Mouse (Mus musculus): ENCODE measurements at regions not wholly inside any gene's neighbourhood (a gene's known extent, or its start where the extent isn't known, plus 50 kb on each side); places are given as distances from the start of the nearest gene placed in this dataset.

GRCm38 (mm10) chr8:103501328-103501727, 600.1 kb upstream of the Cdh5 start:
- Histone ChIP-seq H3K9me3 (replicated peaks) (no peaks in the 10 kb centered on the region), H3K27me3 (replicated peaks) (no peaks in the 10 kb centered on the region), H3K4me2 (no peak overlapping the region), H3K9ac (no peak overlapping the region), H3K36me3 (no peaks in the 10 kb centered on the region), H3K4me1 (no peaks in the 10 kb centered on the region), H3K27ac (no peak overlapping the region), H3K4me3 (no peak overlapping the region)
- no peak for ATAC-seq
- WGBS (ENCODE audit: insufficient replicate concordance) = 50% methylated on average over 2 of the region's 2 CpGs

- Histone ChIP-seq H3K27me3 (replicated peaks) (no peaks in the 10 kb centered on the region), H3K36me3 (no peaks in the 10 kb centered on the region), H3K4me3 (no peak overlapping the region), H3K9me3 (replicated peaks) (no peaks in the 10 kb centered on the region), H3K4me1 (no peaks in the 10 kb centered on the region), H3K9ac (no peak overlapping the region), H3K27ac (no peak overlapping the region), H3K4me2 (no peak overlapping the region)
- WGBS (ENCODE audit: insufficient replicate concordance) = 78% methylated on average over 9 of the region's 9 CpGs
- ATAC-seq = no peak
Measured at GRCm38 (mm10) chr8:103502991-103503767, 598.2 kb upstream of the Cdh5 start.

GRCm38 (mm10) chr8:103506334-103506733, 595.1 kb upstream of the Cdh5 start:
- Histone ChIP-seq H3K27me3 (replicated peaks) (no peaks in the 10 kb centered on the region), H3K4me1 (no peaks in the 10 kb centered on the region), H3K9ac (no peak overlapping the region), H3K9me3 (replicated peaks) (no peaks in the 10 kb centered on the region), H3K36me3 (no peaks in the 10 kb centered on the region), H3K4me2 (no peak overlapping the region), H3K4me3 (no peak overlapping the region), H3K27ac (no peak overlapping the region)
- WGBS (ENCODE audit: insufficient replicate concordance) = 52% methylated on average over 6 of the region's 6 CpGs
- ATAC-seq = no peak

- Histone ChIP-seq H3K9me3 (replicated peaks) (no peaks in the 10 kb centered on the region), H3K4me1 (no peaks in the 10 kb centered on the region), H3K4me3 (no peak overlapping the region), H3K27ac (no peak overlapping the region), H3K9ac (no peak overlapping the region), H3K36me3 (no peaks in the 10 kb centered on the region), H3K4me2 (no peak overlapping the region), H3K27me3 (replicated peaks) (no peaks in the 10 kb centered on the region)
- ATAC-seq = no peak
- 68% methylated on average over 5 of the region's 5 CpGs for WGBS (ENCODE audit: insufficient replicate concordance)
Measured at GRCm38 (mm10) chr8:103507068-103507467, 594.4 kb upstream of the Cdh5 start.

GRCm38 (mm10) chr8:103520141-103520866, 581.1 kb upstream of the Cdh5 start:
- WGBS (ENCODE audit: insufficient replicate concordance) = 50% methylated on average over 4 of the region's 4 CpGs
- Histone ChIP-seq H3K4me3 (no peak overlapping the region), H3K27ac (no peak overlapping the region), H3K4me2 (no peak overlapping the region), H3K9ac (no peak overlapping the region), H3K27me3 (replicated peaks) (no peaks in the 10 kb centered on the region), H3K36me3 (no peaks in the 10 kb centered on the region), H3K9me3 (replicated peaks) (no peaks in the 10 kb centered on the region), H3K4me1 (no peaks in the 10 kb centered on the region)
- no peak for ATAC-seq

GRCm38 (mm10) chr8:103530903-103531302, 570.5 kb upstream of the Cdh5 start:
- Histone ChIP-seq H3K4me3 (no peak overlapping the region), H3K9me3 (replicated peaks) (no peaks in the 10 kb centered on the region), H3K9ac (no peak overlapping the region), H3K27ac (no peak overlapping the region), H3K27me3 (replicated peaks) (no peaks in the 10 kb centered on the region), H3K4me1 (no peaks in the 10 kb centered on the region), H3K4me2 (no peak overlapping the region), H3K36me3 (no peaks in the 10 kb centered on the region)
- WGBS (ENCODE audit: insufficient replicate concordance) = 41% methylated on average over 4 of the region's 4 CpGs
- no peak for ATAC-seq

- H3K4me3 ChIP-seq = no peak overlapping the region
- H3K9me3 ChIP-seq (replicated peaks) = no peaks in the 10 kb centered on the region
- no peak overlapping the region for H3K9ac ChIP-seq
- no peak overlapping the region for H3K27ac ChIP-seq
- WGBS (ENCODE audit: insufficient replicate concordance) = 57% methylated on average over 4 of the region's 4 CpGs
- no peaks in the 10 kb centered on the region for H3K36me3 ChIP-seq
- no peak for ATAC-seq
- H3K27me3 ChIP-seq (replicated peaks) = no peaks in the 10 kb centered on the region
- H3K4me2 ChIP-seq = no peak overlapping the region
- H3K4me1 ChIP-seq = no peaks in the 10 kb centered on the region
Measured at GRCm38 (mm10) chr8:103534971-103535370, 566.5 kb upstream of the Cdh5 start.

- H3K9ac ChIP-seq = no peak overlapping the region
- H3K36me3 ChIP-seq = no peaks in the 10 kb centered on the region
- H3K4me3 ChIP-seq = no peak overlapping the region
- ATAC-seq = no peak
- H3K9me3 ChIP-seq (replicated peaks) = no peaks in the 10 kb centered on the region
- no peak overlapping the region for H3K4me2 ChIP-seq
- 66% methylated on average over 2 of the region's 2 CpGs for WGBS (ENCODE audit: insufficient replicate concordance)
- no peaks in the 10 kb centered on the region for H3K27me3 ChIP-seq (replicated peaks)
- H3K27ac ChIP-seq = no peak overlapping the region
- no peaks in the 10 kb centered on the region for H3K4me1 ChIP-seq
Measured at GRCm38 (mm10) chr8:103536856-103537255, 564.6 kb upstream of the Cdh5 start.

GRCm38 (mm10) chr8:103541954-103542353, 559.5 kb upstream of the Cdh5 start:
- no peak overlapping the region for H3K4me2 ChIP-seq
- 0 out of 2 replicates have a peak, but pooled peaks cover 3% of the 10 kb centered on the region for H3K9me3 ChIP-seq (replicated peaks)
- H3K4me3 ChIP-seq = no peak overlapping the region
- no peaks in the 10 kb centered on the region for H3K4me1 ChIP-seq
- H3K9ac ChIP-seq = no peak overlapping the region
- no peak for ATAC-seq
- no peaks in the 10 kb centered on the region for H3K36me3 ChIP-seq
- H3K27ac ChIP-seq = no peak overlapping the region
- 43% methylated on average over 2 of the region's 2 CpGs for WGBS (ENCODE audit: insufficient replicate concordance)
- no peaks in the 10 kb centered on the region for H3K27me3 ChIP-seq (replicated peaks)

GRCm38 (mm10) chr8:103551916-103552535, 549.4 kb upstream of the Cdh5 start:
- Histone ChIP-seq H3K9ac (no peak overlapping the region), H3K36me3 (no peaks in the 10 kb centered on the region), H3K4me1 (no peaks in the 10 kb centered on the region), H3K27me3 (replicated peaks) (no peaks in the 10 kb centered on the region), H3K4me2 (no peak overlapping the region), H3K27ac (no peak overlapping the region), H3K9me3 (replicated peaks) (peaks cover 6% of the 10 kb centered on the region; the same call in 1 of the 2 replicates), H3K4me3 (no peak overlapping the region)
- no peak for ATAC-seq
- 75% methylated on average over 8 of the region's 8 CpGs for WGBS (ENCODE audit: insufficient replicate concordance)

GRCm38 (mm10) chr8:103561606-103562005, 539.8 kb upstream of the Cdh5 start:
- no peaks in the 10 kb centered on the region for H3K9me3 ChIP-seq (replicated peaks)
- H3K4me3 ChIP-seq = no peak overlapping the region
- WGBS (ENCODE audit: insufficient replicate concordance) = 61% methylated on average over 2 of the region's 2 CpGs
- H3K27ac ChIP-seq = no peak overlapping the region
- H3K4me1 ChIP-seq = no peaks in the 10 kb centered on the region
- no peak overlapping the region for H3K9ac ChIP-seq
- H3K36me3 ChIP-seq = no peaks in the 10 kb centered on the region
- no peak for ATAC-seq
- no peak overlapping the region for H3K4me2 ChIP-seq
- no peaks in the 10 kb centered on the region for H3K27me3 ChIP-seq (replicated peaks)

- Histone ChIP-seq H3K9ac (no peak overlapping the region), H3K27me3 (replicated peaks) (no peaks in the 10 kb centered on the region), H3K9me3 (replicated peaks) (peaks cover 3% of the 10 kb centered on the region; the same call in 1 of the 2 replicates), H3K27ac (no peak overlapping the region), H3K36me3 (no peaks in the 10 kb centered on the region), H3K4me3 (no peak overlapping the region), H3K4me2 (no peak overlapping the region), H3K4me1 (no peaks in the 10 kb centered on the region)
- ATAC-seq = no peak
- 73% methylated on average over 11 of the region's 11 CpGs for WGBS (ENCODE audit: insufficient replicate concordance)
Measured at GRCm38 (mm10) chr8:103570864-103571425, 530.5 kb upstream of the Cdh5 start.
